Mouse (Mus musculus) MEL (cell line): Measurements from ENCODE around the gene Glipr2.

Experiments
- CHD2 ChIP-seq: IDR thresholded peaks from 2 replicates; pipeline ENCODE4 v1.6.1; 2011; ENCODE audit warnings: low read length, improper control_type of control experiment
- CTCF ChIP-seq, 3 experiments: IDR thresholded peaks in 2 of 3; conservative IDR thresholded peaks in 1 of 3; 2 replicates each; pipeline ENCODE4 v1.5.1; 2011 to 2012; ENCODE audit warnings: low read length in 3 of 3, low read depth in 2 of 3, mild to moderate bottlenecking in 2 of 3, improper control_type of control experiment in 1 of 3, inconsistent platforms in 1 of 3, mixed read lengths in 1 of 3, moderate library complexity in 1 of 3; ENCODE audit not compliant: control insufficient read depth in 1 of 3, insufficient read depth in 1 of 3, poor library complexity in 1 of 3, severe bottlenecking in 1 of 3
- GATA1 ChIP-seq: IDR thresholded peaks from 2 replicates; pipeline ENCODE4 v1.6.1; 2011; ENCODE audit warnings: low read depth, low read length, improper control_type of control experiment
- JUND ChIP-seq: IDR thresholded peaks from 2 replicates; pipeline ENCODE4 v1.6.1; 2011; ENCODE audit warnings: low read depth, mild to moderate bottlenecking, improper control_type of control experiment, low read length
- MAX ChIP-seq: IDR thresholded peaks from 2 replicates; pipeline ENCODE4 v1.6.1; 2011; ENCODE audit warnings: low read length, improper control_type of control experiment
- MEF2A ChIP-seq: IDR thresholded peaks from 2 replicates; pipeline ENCODE4 v1.6.1; 2014; ENCODE audit warnings: low read depth, mild to moderate bottlenecking, inconsistent platforms, low read length, improper control_type of control experiment; ENCODE audit not compliant: poor library complexity, insufficient replicate concordance, severe bottlenecking; ENCODE audit errors: extremely low read depth
- MXI1 ChIP-seq: IDR thresholded peaks from 2 replicates; pipeline ENCODE4 v1.6.1; 2011; ENCODE audit warnings: mild to moderate bottlenecking, low read depth, low read length, improper control_type of control experiment
- POLR2A ChIP-seq, 2 experiments: IDR thresholded peaks; 2 replicates each; pipeline ENCODE4 v1.6.1; 2011 to 2012; ENCODE audit warnings: low read length in 2 of 2, mild to moderate bottlenecking in 2 of 2, control low read depth in 1 of 2, improper control_type of control experiment in 1 of 2, low read depth in 1 of 2, moderate library complexity in 1 of 2; ENCODE audit not compliant: control insufficient read depth in 1 of 2, insufficient read depth in 1 of 2, poor library complexity in 1 of 2
- TBP ChIP-seq: IDR thresholded peaks from 2 replicates; pipeline ENCODE4 v1.8.0; 2011; ENCODE audit warnings: low read depth, low read length, improper control_type of control experiment
- TCF12 ChIP-seq: IDR thresholded peaks from 2 replicates; pipeline ENCODE4 v1.6.1; 2014; ENCODE audit warnings: low read depth, mild to moderate bottlenecking, inconsistent platforms, low read length, improper control_type of control experiment, moderate library complexity
- UBTF ChIP-seq: IDR thresholded peaks from 2 replicates; pipeline ENCODE4 v1.6.1; 2012; ENCODE audit warnings: low read depth, mild to moderate bottlenecking, inconsistent platforms, low read length, improper control_type of control experiment, moderate library complexity, borderline replicate concordance; ENCODE audit not compliant: insufficient read depth
- USF1 ChIP-seq: IDR thresholded peaks from 2 replicates; pipeline ENCODE4 v1.6.1; 2014; ENCODE audit warnings: low read depth, mild to moderate bottlenecking, inconsistent platforms, low read length, improper control_type of control experiment, moderate library complexity
- USF2 ChIP-seq, 2 experiments: IDR thresholded peaks; 2 replicates each; pipeline ENCODE4 v1.6.1; 2011 to 2012; ENCODE audit warnings: improper control_type of control experiment in 2 of 2, low read length in 2 of 2, borderline replicate concordance in 1 of 2, inconsistent platforms in 1 of 2, low read depth in 1 of 2, mild to moderate bottlenecking in 1 of 2; ENCODE audit not compliant: insufficient read depth in 1 of 2

DNA sequence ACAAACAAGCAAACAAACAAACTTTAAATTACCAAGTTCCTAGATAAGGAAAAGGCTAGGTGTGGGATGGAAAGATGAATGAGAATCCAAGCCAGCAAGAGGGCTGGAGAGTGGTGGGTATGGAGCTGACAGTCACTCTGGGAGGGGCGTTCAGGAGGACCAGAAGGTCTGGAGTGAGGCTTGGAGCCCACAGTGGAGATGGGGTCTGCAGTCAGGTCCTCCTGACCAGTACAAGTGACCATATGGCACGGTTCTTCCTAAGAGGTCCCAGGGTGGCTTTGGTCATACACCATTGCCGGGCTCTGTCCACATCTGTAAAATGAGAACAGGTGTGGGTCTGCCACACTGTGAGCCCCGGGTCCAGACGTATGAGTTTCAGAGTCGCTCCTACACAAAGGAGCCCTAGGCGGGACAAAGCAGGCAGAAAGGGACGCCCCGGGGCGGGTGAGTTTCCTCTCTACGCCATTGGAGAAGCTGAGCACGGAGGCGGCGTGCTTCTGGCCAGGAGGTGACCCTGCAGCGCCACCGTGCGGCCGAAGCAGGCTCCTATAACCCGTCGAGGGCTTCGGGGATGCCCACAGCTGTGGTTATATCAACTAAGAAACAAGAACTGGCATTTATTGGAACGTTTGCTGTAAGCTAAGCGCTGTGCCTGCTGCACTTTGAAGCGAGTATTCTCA, 25.0 kb downstream of the Glipr2 start:
- TF ChIP-seq CTCF (IDR thresholded peaks at IDR 0.05 in 2 of 3, conservative IDR thresholded peaks at IDR 0.05 in 1 of 3; ENCODE audit: control insufficient read depth in 1 of 3, insufficient read depth in 1 of 3, low read depth in 2 of 3, low read length in 3 of 3, poor library complexity in 1 of 3, severe bottlenecking in 1 of 3) (peak in 2 of 3 experiments; percentile 82 to 99), MEF2A (no peak), USF2 (IDR thresholded peaks at IDR 0.05; ENCODE audit: borderline replicate concordance in 1 of 2, insufficient read depth in 1 of 2, low read depth in 1 of 2, low read length in 2 of 2) (no peak), TBP (peak; percentile 69), TCF12 (0 out of 2 replicates have a peak, but pooled peaks have one; percentile 12), POLR2A (IDR thresholded peaks at IDR 0.05; ENCODE audit: control insufficient read depth in 1 of 2, insufficient read depth in 1 of 2, low read depth in 1 of 2, low read length in 2 of 2, poor library complexity in 1 of 2) (peak in 1 of 2 experiments; percentile 52; a peak in 1 of 4 replicates), JUND (no peak), MXI1 (peak; percentile 73), UBTF (0 out of 2 replicates have a peak, but pooled peaks have one; percentile 62), USF1 (no peak), CHD2 (no peak), GATA1 (no peak), MAX (no peak; the same call in 1 of the 2 replicates)
